ENCODE assay signal across 8 mouse cellular contexts in genomic region chr8:123858941-123859647, GRCm38 (mm10). TPM values are rescaled to one million over a fixed set of nuclear protein-coding genes. Genes with fewer than 3 reads are reported as not detected.
DNase-seq lines count a peak whose midpoint lies in the region; ATAC-seq lines count a peak whose summit lies in the region.

No protein-coding gene starts in this region.

- peak; percentile 93 for ATAC-seq in megakaryocyte progenitor cell, adult 5-6 weeks (replicated peaks; ENCODE audit: poor library complexity)

- DNase-seq in adipocyte (ENCODE audit: low spot score): peak; percentile 83
- DNase-seq in embryo, embryonic 10 days (ENCODE audit: low spot score): peak; percentile 88
- DNase-seq in gastrocnemius, postnatal 10 days: peak; percentile 91
- DNase-seq in induced T-regulatory cell, adult 2 months (ENCODE audit: low read depth): peak; percentile 98
- peak; percentile 80 to 91 for DNase-seq in left cerebral cortex, adult 9 months (ENCODE audit: low spot score in 2 of 2)
- peak; percentile 88 for DNase-seq in right cerebral cortex, postnatal 14 days
- DNase-seq in urinary bladder, postnatal 36 days (ENCODE audit: low spot score in 2 of 2): peak; percentile 88 to 90

RNA-seq across cellular contexts. Expression of gene Ccsap, which starts 0.9 kb away (rescaled TPM):
- total RNA-seq in gastrocnemius, postnatal 10 days (2021): 1 to 10 TPM; 1.9 to 2.5 TPM
- total RNA-seq in megakaryocyte progenitor cell, adult 5-6 weeks (2015): 5.3 and 6.9 TPM in 2 replicates
- 6.3 and 8.4 TPM in 2 replicates for total RNA-seq in megakaryocyte progenitor cell, adult 5-6 weeks (2017)

RNA-seq across cellular contexts. Expression of gene Acta1, which starts 35.5 kb away (rescaled TPM):
- total RNA-seq in gastrocnemius, postnatal 10 days (2021): over 10,000 TPM; 50,548 to 53,307 TPM
- total RNA-seq in megakaryocyte progenitor cell, adult 5-6 weeks (2015): not detected in 2 replicates
- total RNA-seq in megakaryocyte progenitor cell, adult 5-6 weeks (2017): not detected in 2 replicates

RNA-seq across cellular contexts. Expression of gene Rab4a, which starts 53.3 kb away (rescaled TPM):
- 10 to 100 TPM; 11.7 to 14.1 TPM for total RNA-seq in gastrocnemius, postnatal 10 days (2021)
- total RNA-seq in megakaryocyte progenitor cell, adult 5-6 weeks (2015): 5.3 and 12.5 TPM in 2 replicates
- 5.2 and 5.9 TPM in 2 replicates for total RNA-seq in megakaryocyte progenitor cell, adult 5-6 weeks (2017)

Comparison
In these comparisons a context has a peak if more than half of its experiments do, and no peak if none do; other contexts are left out.
1. Peak in every context shown above with its lines: DNase-seq and ATAC-seq.
2. RNA of gene Acta1, which starts 35.5 kb away (total RNA-seq): 50,548 to 53,307 TPM in gastrocnemius, postnatal 10 days; not detected in megakaryocyte progenitor cell, adult 5-6 weeks; every median in the first group is over 1,000 times any median in the second.